Mouse (Mus musculus): ENCODE data around the gene Clip2. TPM values are rescaled to one million over a fixed set of nuclear protein-coding genes. Genes with fewer than 3 reads are reported as not detected.

Gene Clip2
- polyA plus RNA-seq, 1 experiment from 2014 or later = 1.0 TPM

DNA sequence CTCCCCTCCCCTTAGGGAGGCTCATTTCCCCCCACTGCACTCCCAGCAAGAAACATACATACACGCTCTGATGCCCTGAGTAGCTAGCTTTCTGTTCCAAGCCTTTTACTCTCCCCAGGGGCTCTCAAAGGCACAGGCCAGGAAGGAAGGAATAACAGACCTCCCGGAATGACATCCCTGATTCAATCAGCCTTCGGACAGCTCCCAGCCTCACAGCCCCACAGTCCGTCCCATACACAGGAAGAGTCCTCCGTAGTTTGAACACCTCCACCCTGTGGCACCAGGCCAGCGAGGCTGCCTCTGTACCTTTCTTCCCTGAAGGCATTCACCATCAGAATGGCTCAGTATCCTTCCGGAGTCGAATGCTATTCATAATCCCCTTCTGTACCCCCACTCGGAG lies 23.7 kb downstream of the Clip2 start:
- H3K36me3 ChIP-seq (ENCODE audit: control insufficient read depth, insufficient read depth, low read length) = peaks cover 2% of the 10 kb centered on the region; the same call in 1 of the 2 replicates
- TF ChIP-seq EP300 (optimal IDR thresholded peaks at IDR 0.05) (no peak), CTCF (IDR thresholded peaks at IDR 0.05; ENCODE audit: low read depth) (no peak)
- H3K27me3 ChIP-seq (ENCODE audit: control insufficient read depth, insufficient read depth, low read length) = no peaks in the 10 kb centered on the region
- no peak overlapping the region for H3K27ac ChIP-seq (replicated peaks)
- no peak for ATAC-seq (ENCODE audit: low FRiP score, low TSS enrichment)
- H3K4me2 ChIP-seq (replicated peaks; ENCODE audit: low read depth) = no peak overlapping the region
- WGBS = 50% methylated on average over 9 of the region's 9 CpGs
- DNase-seq (ENCODE audit: low spot score) = no peak
- no peaks in the 10 kb centered on the region for H3K9me3 ChIP-seq (ENCODE audit: control insufficient read depth, low read length)
- no peak overlapping the region for H3K4me3 ChIP-seq (ENCODE audit: low read depth, low read length)
- H3K9ac ChIP-seq (ENCODE audit: low read length) = no peak overlapping the region
- H3K4me1 ChIP-seq (replicated peaks; ENCODE audit: control insufficient read depth, insufficient read depth) = no peaks in the 10 kb centered on the region

DNA sequence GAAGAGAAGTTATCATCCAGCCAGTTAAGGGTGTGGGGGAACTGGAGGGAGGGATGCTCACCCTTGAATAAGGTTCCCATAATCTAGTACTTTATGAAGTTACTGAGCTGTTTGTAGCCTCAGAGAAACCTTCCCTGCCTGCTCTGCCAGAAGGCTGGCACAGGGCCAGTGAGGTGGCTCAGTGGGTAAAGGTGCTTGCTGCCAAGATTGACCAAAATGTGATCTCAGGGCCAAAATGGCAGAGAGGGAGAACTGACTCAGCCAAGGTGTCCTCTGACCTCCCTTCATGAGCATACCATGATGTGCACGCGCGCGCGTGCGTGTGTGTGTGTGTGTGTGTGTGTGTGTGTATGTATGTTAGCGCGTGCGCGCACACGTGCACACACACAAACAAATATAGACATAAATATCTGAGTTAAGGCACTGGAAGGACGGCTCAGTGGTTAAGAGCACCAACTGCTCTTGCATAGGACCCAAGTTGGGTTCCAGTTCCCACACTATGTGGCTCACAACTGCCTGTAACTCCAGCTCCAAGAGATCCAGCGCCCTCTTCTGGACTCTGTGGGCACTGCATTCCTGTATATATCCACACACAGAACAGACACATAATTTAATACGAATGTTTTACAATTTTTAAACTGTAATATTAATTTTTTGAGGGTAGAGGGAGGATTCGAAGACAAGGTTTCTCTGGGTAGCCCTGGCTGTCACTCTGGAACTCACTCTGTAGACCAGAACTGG lies 26.1 kb downstream of the Clip2 start:
- Histone ChIP-seq H3K4me2 (replicated peaks; ENCODE audit: low read depth) (no peak overlapping the region), H3K9ac (ENCODE audit: low read length) (no peak overlapping the region), H3K36me3 (ENCODE audit: control insufficient read depth, insufficient read depth, low read length) (0 out of 2 replicates have a peak, but pooled peaks cover 3% of the 10 kb centered on the region), H3K4me1 (replicated peaks; ENCODE audit: control insufficient read depth, insufficient read depth) (no peaks in the 10 kb centered on the region), H3K4me3 (ENCODE audit: low read depth, low read length) (no peak overlapping the region), H3K27ac (replicated peaks) (no peak overlapping the region), H3K9me3 (ENCODE audit: control insufficient read depth, low read length) (no peaks in the 10 kb centered on the region), H3K27me3 (ENCODE audit: control insufficient read depth, insufficient read depth, low read length) (no peaks in the 10 kb centered on the region)
- 90% methylated on average over 15 of the region's 15 CpGs for WGBS
- no peak for ATAC-seq (ENCODE audit: low FRiP score, low TSS enrichment)
- no peak for DNase-seq (ENCODE audit: low spot score)
- TF ChIP-seq CTCF (IDR thresholded peaks at IDR 0.05; ENCODE audit: low read depth) (peak; percentile 45), EP300 (optimal IDR thresholded peaks at IDR 0.05) (no peak)

DNA sequence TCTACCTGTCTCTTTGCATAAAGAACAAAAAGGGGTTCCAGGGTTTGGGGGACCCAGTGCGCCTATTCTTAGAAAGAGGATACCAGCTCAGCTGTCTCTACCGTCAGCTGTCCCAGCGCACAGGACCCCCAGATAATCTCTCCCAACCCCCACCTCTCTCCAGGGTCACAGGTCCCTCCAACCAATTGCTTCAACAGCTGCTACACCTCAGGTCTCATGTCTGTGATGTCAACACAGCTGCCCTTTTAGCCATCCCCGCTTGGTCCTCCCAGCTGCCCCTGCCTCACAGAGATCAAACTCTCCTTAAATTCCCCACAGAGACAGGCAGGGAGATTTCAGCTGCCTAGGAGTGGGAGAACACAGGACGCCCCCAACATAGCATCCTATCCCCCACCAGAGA lies 28.5 kb downstream of the Clip2 start:
- no peaks in the 10 kb centered on the region for H3K4me1 ChIP-seq (replicated peaks; ENCODE audit: control insufficient read depth, insufficient read depth)
- 85% methylated on average over 5 of the region's 5 CpGs for WGBS
- no peak overlapping the region for H3K4me2 ChIP-seq (replicated peaks; ENCODE audit: low read depth)
- H3K36me3 ChIP-seq (ENCODE audit: control insufficient read depth, insufficient read depth, low read length) = 0 out of 2 replicates have a peak, but pooled peaks cover 3% of the 10 kb centered on the region
- no peak overlapping the region for H3K4me3 ChIP-seq (ENCODE audit: low read depth, low read length)
- TF ChIP-seq EP300 (optimal IDR thresholded peaks at IDR 0.05) (no peak), CTCF (IDR thresholded peaks at IDR 0.05; ENCODE audit: low read depth) (no peak)
- DNase-seq (ENCODE audit: low spot score) = no peak
- no peak overlapping the region for H3K27ac ChIP-seq (replicated peaks)
- no peak for ATAC-seq (ENCODE audit: low FRiP score, low TSS enrichment)
- no peaks in the 10 kb centered on the region for H3K27me3 ChIP-seq (ENCODE audit: control insufficient read depth, insufficient read depth, low read length)
- no peak overlapping the region for H3K9ac ChIP-seq (ENCODE audit: low read length)
- no peaks in the 10 kb centered on the region for H3K9me3 ChIP-seq (ENCODE audit: control insufficient read depth, low read length)

DNA sequence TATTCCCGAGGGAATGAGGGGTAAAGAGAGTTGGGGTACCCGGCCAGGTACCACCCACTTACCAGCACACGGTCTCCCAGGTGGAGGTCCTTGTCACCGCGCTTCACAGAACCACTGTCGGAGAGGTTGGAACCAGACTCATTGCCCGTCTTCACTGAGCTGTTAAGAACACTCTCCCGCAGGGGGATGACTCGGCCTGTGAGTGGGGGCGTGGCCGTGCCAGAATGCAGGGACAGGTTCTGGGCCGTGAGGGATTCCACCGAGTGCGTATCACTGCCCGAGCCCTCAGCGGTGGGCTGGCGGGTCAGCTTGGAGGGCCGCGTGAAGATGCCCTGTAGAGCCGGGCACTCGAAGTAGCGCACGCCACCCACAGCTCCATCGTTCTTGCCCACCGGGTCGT lies 29.7 kb downstream of the Clip2 start:
- Histone ChIP-seq H3K27me3 (ENCODE audit: control insufficient read depth, insufficient read depth, low read length) (no peaks in the 10 kb centered on the region), H3K36me3 (ENCODE audit: control insufficient read depth, insufficient read depth, low read length) (0 out of 2 replicates have a peak, but pooled peaks cover 3% of the 10 kb centered on the region), H3K27ac (replicated peaks) (no peak overlapping the region), H3K4me3 (ENCODE audit: low read depth, low read length) (no peak overlapping the region), H3K4me1 (replicated peaks; ENCODE audit: control insufficient read depth, insufficient read depth) (no peaks in the 10 kb centered on the region), H3K9ac (ENCODE audit: low read length) (no peak overlapping the region), H3K4me2 (replicated peaks; ENCODE audit: low read depth) (no peak overlapping the region), H3K9me3 (ENCODE audit: control insufficient read depth, low read length) (no peaks in the 10 kb centered on the region)
- TF ChIP-seq CTCF (IDR thresholded peaks at IDR 0.05; ENCODE audit: low read depth) = no peak
- TF ChIP-seq EP300 (optimal IDR thresholded peaks at IDR 0.05) = no peak
- ATAC-seq (ENCODE audit: low FRiP score, low TSS enrichment) = no peak
- 89% methylated on average over 22 of the region's 26 CpGs for WGBS
- no peak for DNase-seq (ENCODE audit: low spot score)

DNA sequence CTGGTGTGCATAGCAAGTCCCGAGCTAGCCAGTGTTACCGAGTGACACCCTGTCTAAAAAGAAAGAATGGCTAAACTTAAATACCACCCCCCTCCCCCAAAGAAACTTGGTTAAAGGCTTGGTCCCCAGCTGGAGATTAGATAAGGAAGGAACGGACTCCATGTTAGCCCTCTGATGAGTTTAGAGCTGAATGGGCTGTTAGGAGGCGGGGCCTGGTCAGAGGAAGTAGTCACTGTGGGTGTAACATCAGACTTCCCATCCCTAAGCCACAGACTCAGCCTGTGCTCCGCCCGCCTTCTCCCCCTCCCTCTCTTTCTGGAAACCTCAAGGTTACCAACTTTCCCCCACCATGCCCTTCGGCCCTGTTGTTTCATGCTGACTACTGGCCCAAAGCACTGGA lies 30.4 kb downstream of the Clip2 start:
- no peak for TF ChIP-seq CTCF (IDR thresholded peaks at IDR 0.05; ENCODE audit: low read depth)
- TF ChIP-seq EP300 (optimal IDR thresholded peaks at IDR 0.05) = no peak
- Histone ChIP-seq H3K27ac (replicated peaks) (no peak overlapping the region), H3K36me3 (ENCODE audit: control insufficient read depth, insufficient read depth, low read length) (0 out of 2 replicates have a peak, but pooled peaks cover 3% of the 10 kb centered on the region), H3K4me1 (replicated peaks; ENCODE audit: control insufficient read depth, insufficient read depth) (no peaks in the 10 kb centered on the region), H3K27me3 (ENCODE audit: control insufficient read depth, insufficient read depth, low read length) (no peaks in the 10 kb centered on the region), H3K9me3 (ENCODE audit: control insufficient read depth, low read length) (no peaks in the 10 kb centered on the region), H3K9ac (ENCODE audit: low read length) (no peak overlapping the region), H3K4me3 (ENCODE audit: low read depth, low read length) (no peak overlapping the region), H3K4me2 (replicated peaks; ENCODE audit: low read depth) (no peak overlapping the region)
- WGBS = 78% methylated on average over 7 of the region's 7 CpGs
- DNase-seq (ENCODE audit: low spot score) = no peak
- ATAC-seq (ENCODE audit: low FRiP score, low TSS enrichment) = no peak

DNA sequence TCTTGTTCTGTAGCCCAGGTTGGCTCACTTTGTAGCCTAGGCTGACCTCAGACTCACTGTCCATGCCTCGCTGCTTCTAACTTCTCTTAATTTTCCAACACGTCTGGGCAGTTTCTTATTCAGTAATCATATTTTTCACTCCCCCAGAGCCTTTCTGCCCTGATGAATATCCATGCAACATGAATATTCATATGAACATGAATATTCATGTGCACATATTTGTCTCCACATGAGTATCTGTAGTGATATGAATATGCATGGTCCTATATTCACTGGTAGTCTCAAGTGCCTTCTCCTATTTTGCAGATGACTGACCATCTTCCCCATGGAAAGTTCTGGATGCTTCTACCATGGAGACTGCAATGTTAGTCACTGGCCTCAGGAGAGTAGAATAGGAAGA lies 31.1 kb downstream of the Clip2 start:
- Histone ChIP-seq H3K9me3 (ENCODE audit: control insufficient read depth, low read length) (no peaks in the 10 kb centered on the region), H3K36me3 (ENCODE audit: control insufficient read depth, insufficient read depth, low read length) (peaks cover 7% of the 10 kb centered on the region; the same call in 1 of the 2 replicates)
- WGBS = 92% methylated on average over 2 of the region's 2 CpGs

More for the DNA sequence above, 31.1 kb downstream of the Clip2 start:
- ATAC-seq (ENCODE audit: low FRiP score, low TSS enrichment) = no peak
- H3K27ac ChIP-seq (replicated peaks) = no peak overlapping the region
- no peak overlapping the region for H3K4me2 ChIP-seq (replicated peaks; ENCODE audit: low read depth)
- no peak overlapping the region for H3K9ac ChIP-seq (ENCODE audit: low read length)
- DNase-seq (ENCODE audit: low spot score) = no peak
- no peak for TF ChIP-seq CTCF (IDR thresholded peaks at IDR 0.05; ENCODE audit: low read depth)
- TF ChIP-seq EP300 (optimal IDR thresholded peaks at IDR 0.05) = no peak
- H3K4me1 ChIP-seq (replicated peaks; ENCODE audit: control insufficient read depth, insufficient read depth) = no peaks in the 10 kb centered on the region
- no peak overlapping the region for H3K4me3 ChIP-seq (ENCODE audit: low read depth, low read length)
- no peaks in the 10 kb centered on the region for H3K27me3 ChIP-seq (ENCODE audit: control insufficient read depth, insufficient read depth, low read length)

All from stomach, postnatal 0 days (tissue).